Mouse (Mus musculus) forebrain, embryonic 10.5 days (tissue): ENCODE measurements at regions not wholly inside any gene's neighbourhood (a gene's known extent, or its start where the extent isn't known, plus 50 kb on each side); places are given as distances from the start of the nearest gene placed in this dataset.
A peak's percentile ranks its signal among the peaks of the same experiment; 100 is the strongest.

Source experiments
- DNase-seq: peaks from one replicate; pipeline ENCODE4 v3.0.0-alpha.2; 2017; ENCODE audit warnings: low spot score; ENCODE audit errors: extremely low spot score
- H3K27ac ChIP-seq: fragments of 300-500 bp; sonication (generic); 2 replicates; pipeline ENCODE4 v1.5.1; 2016; ENCODE audit warnings: mild to moderate bottlenecking
- H3K27me3 ChIP-seq: fragments of 300-500 bp; sonication (generic); 2 replicates; pipeline ENCODE4 v1.6.1; 2016; ENCODE audit warnings: mild to moderate bottlenecking; ENCODE audit not compliant: poor library complexity, severe bottlenecking
- H3K36me3 ChIP-seq: fragments of 300-500 bp; sonication (generic); replicated peaks from 2 replicates; pipeline ENCODE4 v1.6.1; 2016; ENCODE audit warnings: mild to moderate bottlenecking, moderate library complexity
- H3K4me1 ChIP-seq: fragments of 300-500 bp; sonication (generic); 2 replicates; pipeline ENCODE4 v1.6.1; 2016
- H3K4me3 ChIP-seq: fragments of 300-500 bp; sonication (generic); 2 replicates; pipeline ENCODE4 v1.5.1; 2016; ENCODE audit warnings: mild to moderate bottlenecking, moderate library complexity
- H3K9me3 ChIP-seq: fragments of 300-500 bp; sonication (generic); 2 replicates; pipeline ENCODE4 v1.6.1; 2016; ENCODE audit warnings: mild to moderate bottlenecking, moderate library complexity
- WGBS: fragments of 180-500 bp; shearing (Covaris S2); methylation state at CpG from one replicate; pipeline ENCODE4 v1.1.7; 2016; 5-methylcytosine and 5-hydroxymethylcytosine counted together

DNA sequence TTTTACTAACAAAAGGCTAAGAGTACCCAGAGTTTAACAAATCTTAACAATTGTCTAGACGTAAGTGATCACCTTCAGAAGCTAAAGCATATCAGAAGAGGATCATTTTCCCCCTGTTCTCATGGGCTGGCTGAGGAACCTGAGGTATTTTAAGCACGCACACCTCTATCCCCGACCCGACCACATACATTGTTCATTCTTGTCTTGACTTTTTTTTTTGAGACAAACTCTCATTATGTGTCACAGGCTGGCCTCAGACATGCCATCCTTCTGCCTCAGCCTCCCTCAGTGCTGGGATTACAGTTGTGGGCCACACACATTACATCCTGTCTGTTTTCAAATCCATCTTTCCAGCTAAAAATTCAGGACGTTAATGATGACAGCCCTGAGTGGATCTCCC, 105.7 kb upstream of the Lmo4 start:
- Histone ChIP-seq H3K27ac (no peak overlapping the region), H3K27me3 (no peaks in the 10 kb centered on the region), H3K36me3 (no peaks in the 10 kb centered on the region), H3K4me3 (no peak overlapping the region), H3K4me1 (peaks cover 2% of the 10 kb centered on the region; the same call in 1 of the 2 replicates), H3K9me3 (no peaks in the 10 kb centered on the region)
- no peak for DNase-seq
- WGBS, result 87% methylated on average over 5 of the region's 5 CpGs

DNA sequence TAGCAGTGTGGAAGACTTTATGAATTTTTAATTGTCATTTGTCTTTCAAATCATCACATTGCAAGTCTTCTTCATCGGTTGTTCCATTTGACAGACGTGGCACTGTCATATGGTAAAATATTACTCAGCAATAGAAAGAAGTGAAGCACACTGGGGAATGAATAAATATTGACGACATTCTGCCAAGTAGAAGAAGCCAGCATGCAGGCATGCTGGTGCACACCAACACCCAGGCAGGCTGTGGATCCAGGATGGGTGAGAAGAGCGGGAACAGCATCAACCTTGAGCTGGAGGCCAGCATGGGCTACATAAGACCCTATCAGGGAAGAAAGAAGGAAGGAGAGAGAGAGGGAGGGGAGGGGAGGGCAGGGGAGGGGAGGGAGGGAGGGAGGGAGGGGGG, 103.6 kb upstream of the Lmo4 start:
- H3K9me3 ChIP-seq, result no peaks in the 10 kb centered on the region
- H3K27ac ChIP-seq, result no peak overlapping the region
- no peaks in the 10 kb centered on the region for H3K27me3 ChIP-seq
- no peaks in the 10 kb centered on the region for H3K36me3 ChIP-seq
- DNase-seq, result no peak
- H3K4me1 ChIP-seq, result peaks cover 22% of the 10 kb centered on the region
- no peak overlapping the region for H3K4me3 ChIP-seq
- 90% methylated on average over 4 of the region's 4 CpGs for WGBS

DNA sequence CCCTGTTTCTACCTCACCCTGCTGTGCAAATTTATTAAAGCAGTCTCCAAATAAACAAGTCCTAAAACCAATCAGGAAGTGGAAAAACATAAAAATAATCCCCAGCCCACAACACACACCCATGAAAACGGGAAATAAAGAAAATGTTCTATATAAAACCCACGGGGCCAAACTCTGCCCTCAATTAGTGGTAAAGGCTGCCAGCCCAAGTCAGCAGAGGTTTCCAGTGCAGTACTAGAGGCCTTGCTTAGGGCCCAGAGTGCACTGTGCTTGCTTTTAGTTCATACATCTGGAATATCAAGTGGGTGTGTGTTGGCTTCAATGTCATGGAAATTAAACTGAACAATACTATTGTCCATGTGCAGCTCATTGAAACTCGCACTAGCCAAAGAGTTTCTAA, 102.5 kb upstream of the Lmo4 start:
- Histone ChIP-seq H3K4me3 (no peak overlapping the region), H3K27ac (no peak overlapping the region), H3K36me3 (no peaks in the 10 kb centered on the region), H3K27me3 (no peaks in the 10 kb centered on the region), H3K9me3 (no peaks in the 10 kb centered on the region), H3K4me1 (peaks cover 22% of the 10 kb centered on the region)
- no peak for DNase-seq
- WGBS, result 87% methylated on average over 3 of the region's 3 CpGs

DNA sequence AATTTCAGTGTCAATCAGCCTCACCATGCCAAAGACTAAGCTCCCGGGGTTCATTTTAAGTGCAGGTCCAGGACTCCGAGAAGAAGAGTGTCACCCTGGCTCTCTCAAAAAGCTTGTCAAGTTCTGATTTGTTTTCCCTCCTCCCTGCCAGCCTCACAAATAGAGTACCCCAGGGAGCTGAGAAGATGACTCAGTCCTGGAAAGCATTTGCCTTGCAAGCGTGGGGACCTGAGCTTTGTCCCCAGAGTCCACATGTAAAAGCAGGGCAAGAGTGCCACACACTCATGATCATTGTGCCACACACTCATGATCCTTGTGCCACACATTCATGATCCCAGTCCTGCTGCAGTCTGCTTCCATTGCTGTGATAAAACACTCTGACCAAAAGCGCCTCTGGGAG, 100.4 kb upstream of the Lmo4 start:
- 71% methylated on average over 4 of the region's 4 CpGs for WGBS
- Histone ChIP-seq H3K27ac (peak overlapping the region; percentile 56), H3K27me3 (no peaks in the 10 kb centered on the region), H3K36me3 (no peaks in the 10 kb centered on the region), H3K9me3 (no peaks in the 10 kb centered on the region), H3K4me3 (no peak overlapping the region), H3K4me1 (peaks cover 22% of the 10 kb centered on the region)
- no peak for DNase-seq

DNA sequence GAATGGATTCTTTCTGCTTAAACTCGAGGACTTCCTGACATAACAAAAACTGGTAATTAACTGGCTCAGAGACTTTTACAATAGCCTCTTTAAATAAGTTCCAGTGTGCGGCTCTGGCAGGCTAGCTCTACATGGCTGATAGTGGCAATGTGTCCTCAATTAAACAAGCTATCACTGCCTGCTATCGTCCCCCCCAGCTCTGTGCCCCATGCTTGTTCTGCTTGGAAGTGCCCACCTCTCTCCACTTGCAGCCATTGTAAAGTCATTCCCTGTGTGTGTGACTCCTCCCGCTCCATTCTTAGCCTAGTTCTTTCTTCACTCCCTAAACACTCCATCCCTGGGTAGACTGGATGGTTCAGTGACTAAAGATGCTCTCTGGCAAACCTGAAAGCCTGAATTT, 99.9 kb upstream of the Lmo4 start:
- H3K4me1 ChIP-seq, result peaks cover 22% of the 10 kb centered on the region
- no peak overlapping the region for H3K4me3 ChIP-seq
- H3K9me3 ChIP-seq, result no peaks in the 10 kb centered on the region
- no peaks in the 10 kb centered on the region for H3K27me3 ChIP-seq
- no peaks in the 10 kb centered on the region for H3K36me3 ChIP-seq
- 31% methylated on average over 4 of the region's 4 CpGs for WGBS
- DNase-seq, result no peak
- H3K27ac ChIP-seq, result peak overlapping the region; percentile 56

DNA sequence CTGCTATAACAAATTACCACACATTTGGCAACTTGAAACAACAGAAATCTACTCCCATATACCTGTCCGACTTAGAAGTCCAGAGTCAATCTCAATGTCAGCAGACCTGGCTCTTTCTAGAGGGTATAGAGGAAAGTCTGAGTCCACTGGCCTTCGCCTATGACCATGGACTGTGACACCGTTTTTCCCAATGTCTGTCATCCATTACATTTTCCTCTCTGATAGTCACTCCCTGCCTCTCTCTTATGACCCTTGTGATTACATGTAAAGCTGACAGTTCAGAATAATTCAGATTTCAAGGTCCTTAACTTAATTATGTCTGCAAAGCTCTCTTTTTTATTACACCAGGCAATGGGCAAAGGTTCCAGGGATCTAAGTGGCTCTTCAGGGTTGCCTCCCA, 97.6 kb upstream of the Lmo4 start:
- 92% methylated on average over 3 of the region's 3 CpGs for WGBS
- H3K4me3 ChIP-seq, result no peak overlapping the region
- H3K9me3 ChIP-seq, result no peaks in the 10 kb centered on the region
- no peaks in the 10 kb centered on the region for H3K27me3 ChIP-seq
- no peaks in the 10 kb centered on the region for H3K36me3 ChIP-seq
- H3K27ac ChIP-seq, result no peak overlapping the region
- DNase-seq, result no peak
- H3K4me1 ChIP-seq, result peaks cover 22% of the 10 kb centered on the region

DNA sequence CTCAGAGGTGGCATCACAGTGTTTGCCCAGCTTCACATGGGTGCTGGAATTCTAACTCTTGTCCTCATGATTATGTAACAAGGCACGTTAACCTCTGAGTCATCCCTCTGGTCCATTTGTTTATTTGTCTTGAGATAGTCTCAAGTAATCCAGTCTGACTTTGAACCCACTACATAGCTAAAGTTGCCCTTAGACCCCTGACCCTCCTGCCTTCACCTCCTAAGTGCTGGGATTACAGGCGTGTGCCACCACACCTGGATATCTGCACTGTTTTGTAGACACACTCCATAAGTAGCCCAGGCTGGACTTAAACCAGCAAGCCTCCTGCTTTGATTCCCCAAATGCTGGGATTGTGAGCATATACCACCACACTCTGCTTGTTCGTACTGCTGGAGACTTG, 96.0 kb upstream of the Lmo4 start:
- H3K36me3 ChIP-seq, result no peaks in the 10 kb centered on the region
- H3K4me3 ChIP-seq, result no peak overlapping the region
- no peaks in the 10 kb centered on the region for H3K27me3 ChIP-seq
- WGBS, result 87% methylated on average over 3 of the region's 3 CpGs
- no peak for DNase-seq
- H3K9me3 ChIP-seq, result no peaks in the 10 kb centered on the region
- H3K27ac ChIP-seq, result no peak overlapping the region
- peaks cover 22% of the 10 kb centered on the region for H3K4me1 ChIP-seq

DNA sequence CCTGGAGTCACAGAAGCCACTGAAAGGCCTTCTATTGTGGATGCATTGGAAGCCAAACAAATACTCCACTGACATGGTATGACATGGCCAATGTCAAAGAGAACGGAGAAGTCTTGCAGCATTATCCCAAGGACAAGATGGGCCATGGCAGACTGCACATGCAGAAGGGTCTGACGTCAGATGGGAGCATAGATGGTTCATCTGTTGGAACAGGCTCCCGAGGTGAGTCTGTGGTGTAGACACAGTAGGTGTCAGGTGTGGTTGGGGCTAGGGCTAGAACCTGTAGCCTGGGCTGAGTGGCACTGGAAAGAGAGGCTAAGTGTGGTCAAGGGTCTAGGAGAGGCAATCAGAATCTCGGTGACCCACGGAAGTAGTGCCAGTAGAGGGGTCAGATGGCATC, 94.2 kb upstream of the Lmo4 start:
- 94% methylated on average over 5 of the region's 5 CpGs for WGBS
- H3K4me1 ChIP-seq, result peaks cover 5% of the 10 kb centered on the region; the same call in 1 of the 2 replicates
- DNase-seq, result no peak
- H3K36me3 ChIP-seq, result no peaks in the 10 kb centered on the region
- no peaks in the 10 kb centered on the region for H3K27me3 ChIP-seq
- 0 out of 2 replicates have a peak, but pooled peaks cover 4% of the 10 kb centered on the region for H3K9me3 ChIP-seq
- no peak overlapping the region for H3K4me3 ChIP-seq
- no peak overlapping the region for H3K27ac ChIP-seq

DNA sequence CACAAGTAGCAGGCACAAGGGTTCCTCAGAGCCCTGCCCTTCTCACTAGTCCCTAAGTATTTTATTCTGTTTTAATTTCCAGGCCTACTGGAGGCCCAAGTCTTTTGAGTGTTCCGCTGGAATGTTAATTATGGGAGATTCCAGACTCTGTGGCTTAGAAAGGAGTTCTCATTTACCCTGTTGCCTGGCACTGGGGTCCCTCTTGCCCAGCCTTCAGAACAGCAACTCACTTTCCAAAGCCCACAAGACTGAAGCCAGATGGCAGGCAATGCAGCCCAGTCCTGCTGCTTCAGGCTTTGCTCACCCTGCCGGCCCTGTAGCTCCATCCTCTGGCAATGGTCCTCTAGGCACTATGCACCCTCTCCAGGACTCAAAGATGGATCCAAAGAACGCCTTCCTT, 84.5 kb upstream of the Lmo4 start:
- WGBS, result 81% methylated on average over 3 of the region's 3 CpGs
- H3K4me3 ChIP-seq, result no peak overlapping the region
- H3K4me1 ChIP-seq, result peaks cover 6% of the 10 kb centered on the region; the same call in 1 of the 2 replicates
- H3K36me3 ChIP-seq, result no peaks in the 10 kb centered on the region
- DNase-seq, result no peak
- H3K9me3 ChIP-seq, result no peaks in the 10 kb centered on the region
- H3K27me3 ChIP-seq, result no peaks in the 10 kb centered on the region
- no peak overlapping the region for H3K27ac ChIP-seq

DNA sequence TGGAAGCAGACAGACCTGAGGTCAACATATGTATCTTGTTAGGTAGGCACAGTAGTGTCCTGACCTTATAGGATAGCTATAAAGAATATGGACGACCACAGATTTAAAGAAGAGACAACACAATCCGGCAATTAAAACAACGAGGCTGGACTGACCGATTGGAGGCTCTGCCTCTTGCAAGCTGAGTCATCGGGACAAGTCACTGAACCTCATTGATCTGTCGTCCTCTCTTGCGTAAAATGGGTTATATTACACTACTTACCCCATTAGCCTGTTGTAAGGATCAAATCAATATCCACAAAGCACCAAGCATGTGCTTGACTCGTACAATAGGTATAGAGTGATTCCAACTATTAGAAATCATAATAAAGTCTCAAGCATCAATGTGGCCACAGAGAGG, 81.1 kb upstream of the Lmo4 start:
- Histone ChIP-seq H3K4me1 (peaks cover 6% of the 10 kb centered on the region; the same call in 1 of the 2 replicates), H3K9me3 (no peaks in the 10 kb centered on the region), H3K36me3 (no peaks in the 10 kb centered on the region), H3K27me3 (no peaks in the 10 kb centered on the region), H3K27ac (no peak overlapping the region), H3K4me3 (no peak overlapping the region)
- WGBS, result 89% methylated on average over 8 of the region's 8 CpGs
- no peak for DNase-seq

DNA sequence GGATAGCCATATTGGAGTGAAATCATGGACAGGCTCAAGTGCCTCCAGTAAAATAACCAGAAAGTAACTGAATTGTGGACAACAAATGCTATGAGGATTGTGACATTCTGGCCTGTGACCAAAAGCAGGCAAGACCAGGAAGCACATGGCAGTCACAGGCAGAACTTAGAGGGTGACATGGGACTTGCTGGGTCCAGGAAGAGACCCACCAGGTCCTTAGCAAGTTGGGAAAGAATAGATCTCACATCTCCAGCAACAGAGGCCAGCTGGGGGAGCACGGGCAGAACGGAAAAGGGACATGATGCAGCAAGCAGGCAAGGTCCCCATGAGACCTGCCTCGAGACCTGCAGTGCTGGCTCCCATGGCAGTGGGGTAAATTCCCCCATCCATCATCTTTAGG, 79.3 kb upstream of the Lmo4 start:
- H3K27me3 ChIP-seq, result no peaks in the 10 kb centered on the region
- H3K36me3 ChIP-seq, result no peaks in the 10 kb centered on the region
- H3K9me3 ChIP-seq, result no peaks in the 10 kb centered on the region
- H3K4me3 ChIP-seq, result no peak overlapping the region
- no peak overlapping the region for H3K27ac ChIP-seq
- H3K4me1 ChIP-seq, result no peaks in the 10 kb centered on the region; the same call in 1 of the 2 replicates
- DNase-seq, result no peak
- 93% methylated on average over 3 of the region's 3 CpGs for WGBS

DNA sequence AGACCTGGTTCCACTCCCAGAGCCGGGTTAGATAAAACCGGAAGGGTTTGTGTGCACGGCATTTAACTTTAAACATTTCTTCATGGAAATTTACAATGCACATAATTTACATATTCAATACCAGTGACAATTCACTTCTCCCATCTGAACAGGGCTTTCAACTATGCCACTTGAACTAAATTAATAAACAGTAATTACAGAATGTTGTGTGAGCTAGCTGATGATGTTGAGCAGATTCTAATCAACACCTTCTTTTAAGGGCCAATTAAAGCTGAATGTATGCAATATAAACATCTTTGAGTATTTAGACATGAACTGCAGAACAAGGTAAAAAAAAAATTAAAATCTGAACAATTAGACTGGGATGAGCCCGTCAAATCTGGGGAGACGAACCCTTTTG, 68.1 kb upstream of the Lmo4 start:
- no peak overlapping the region for H3K27ac ChIP-seq
- WGBS, result 97% methylated on average over 5 of the region's 5 CpGs
- H3K4me1 ChIP-seq, result peaks cover 7% of the 10 kb centered on the region
- H3K9me3 ChIP-seq, result no peaks in the 10 kb centered on the region
- no peak overlapping the region for H3K4me3 ChIP-seq
- no peaks in the 10 kb centered on the region for H3K27me3 ChIP-seq
- no peak for DNase-seq
- H3K36me3 ChIP-seq, result no peaks in the 10 kb centered on the region

DNA sequence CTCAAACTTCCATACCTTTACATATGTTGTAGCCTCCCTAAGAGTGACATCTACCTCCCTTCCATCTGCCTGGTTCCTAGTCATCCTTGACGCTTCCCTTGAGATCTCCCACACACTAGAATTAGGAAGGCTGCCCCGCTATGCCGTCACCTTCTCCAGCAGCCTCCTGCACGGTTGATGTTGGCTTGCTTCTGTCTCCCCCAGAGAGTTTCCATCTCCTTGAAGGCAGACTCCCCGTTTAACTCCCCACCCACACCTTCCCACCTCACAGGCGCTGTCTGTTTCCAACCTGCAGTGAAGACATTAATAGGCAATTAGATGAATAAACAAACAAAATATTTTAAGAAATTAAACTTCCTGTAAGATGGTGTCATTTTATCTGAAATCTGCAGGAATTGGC, 65.2 kb upstream of the Lmo4 start:
- Histone ChIP-seq H3K4me1 (peaks cover 12% of the 10 kb centered on the region), H3K27me3 (no peaks in the 10 kb centered on the region), H3K9me3 (no peaks in the 10 kb centered on the region), H3K4me3 (no peak overlapping the region), H3K27ac (no peak overlapping the region), H3K36me3 (no peaks in the 10 kb centered on the region)
- WGBS, result 87% methylated on average over 6 of the region's 6 CpGs
- DNase-seq, result no peak

DNA sequence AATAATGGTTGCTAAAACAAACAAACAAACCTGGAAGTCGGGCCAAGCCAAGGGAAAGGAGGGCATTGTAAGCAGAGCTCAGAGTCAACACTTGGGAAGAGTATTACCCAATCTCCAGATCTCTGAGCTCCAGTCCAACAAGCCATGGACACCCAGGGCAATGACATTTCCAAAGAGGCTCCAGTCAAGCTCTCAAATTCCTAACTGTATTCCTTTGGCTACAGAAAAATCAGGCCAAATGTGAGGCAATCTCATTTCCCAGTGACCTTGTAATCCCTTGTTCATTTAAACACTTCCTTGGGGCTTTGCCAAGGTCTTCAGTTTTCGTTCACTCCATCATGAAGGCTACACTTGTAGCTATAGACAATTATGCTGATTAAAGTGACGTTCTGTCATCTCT, 59.5 kb upstream of the Lmo4 start:
- WGBS, result 80% methylated on average over 3 of the region's 3 CpGs
- Histone ChIP-seq H3K36me3 (no peaks in the 10 kb centered on the region), H3K27me3 (no peaks in the 10 kb centered on the region), H3K4me1 (0 out of 2 replicates have a peak, but pooled peaks cover 5% of the 10 kb centered on the region), H3K27ac (no peak overlapping the region), H3K9me3 (no peaks in the 10 kb centered on the region), H3K4me3 (no peak overlapping the region)
- no peak for DNase-seq
